Comparison of ENCODE assay signal across 30 mouse cellular contexts in genomic region chr19:30924032-30924431, GRCm38 (mm10).
DNase-seq lines count a peak whose midpoint lies in the region; ATAC-seq and TF ChIP-seq lines count a peak whose summit lies in the region.
"Had no signal": no experiment of that assay in that cellular context is flagged by ENCODE, and none has a peak within 500 bp of the region (broad histone marks: within the 10 kb centered on the region; RNA-seq: fewer than 3 reads in every experiment).

No protein-coding gene starts in this region.

- H3K9ac ChIP-seq in lung, postnatal 0 days (replicated peaks; ENCODE audit: low read depth): no peak overlapping the region
- H3K9ac ChIP-seq in forebrain, embryonic 14.5 days (ENCODE audit: low read length): no peak overlapping the region
- H3K9ac ChIP-seq: embryonic facial prominence, embryonic 12.5 days; forebrain, postnatal 0 days; heart, embryonic 13.5 days; hindbrain, embryonic 15.5 days; intestine, embryonic 15.5 days; limb, embryonic 15.5 days; liver, embryonic 13.5 days; neural tube, embryonic 12.5 days; stomach, embryonic 15.5 days had no signal

- no peak for ATAC-seq in lung, postnatal 0 days
- ATAC-seq in forebrain, embryonic 14.5 days: no peak
- ATAC-seq: forebrain, postnatal 0 days; intestine, embryonic 15.5 days had no signal

- no peak overlapping the region for H3K4me3 ChIP-seq in lung, postnatal 0 days (ENCODE audit: low read depth, low read length)
- H3K4me3 ChIP-seq in forebrain, embryonic 14.5 days (ENCODE audit: low read depth, low read length): no peak overlapping the region
- H3K4me3 ChIP-seq: embryonic facial prominence, embryonic 12.5 days; heart, embryonic 13.5 days; hindbrain, embryonic 10.5 days; hindbrain, embryonic 15.5 days; intestine, embryonic 15.5 days; limb, embryonic 10.5 days; limb, embryonic 15.5 days; liver, embryonic 13.5 days; neural tube, embryonic 12.5 days; stomach, embryonic 15.5 days had no signal

- 34% methylated on average over 1 of the region's 1 CpGs for WGBS in lung, postnatal 0 days
- 97% methylated on average over 1 of the region's 1 CpGs for WGBS in forebrain, embryonic 14.5 days

- no peak for TF ChIP-seq EP300 in lung, postnatal 0 days (IDR thresholded peaks at IDR 0.05)

- no peaks in the 10 kb centered on the region for H3K27me3 ChIP-seq in lung, postnatal 0 days (replicated peaks; ENCODE audit: insufficient read depth, low read length)
- no peaks in the 10 kb centered on the region for H3K27me3 ChIP-seq in forebrain, embryonic 14.5 days (replicated peaks; ENCODE audit: control insufficient read depth, insufficient read depth, low read length)
- H3K27me3 ChIP-seq: embryonic facial prominence, embryonic 12.5 days; heart, embryonic 13.5 days; hindbrain, embryonic 15.5 days; intestine, embryonic 15.5 days; limb, embryonic 15.5 days; liver, embryonic 13.5 days; neural tube, embryonic 12.5 days; stomach, embryonic 15.5 days had no signal

- no peaks in the 10 kb centered on the region for H3K4me1 ChIP-seq in lung, postnatal 0 days (ENCODE audit: insufficient read depth, low read depth, low read length)
- no peaks in the 10 kb centered on the region for H3K4me1 ChIP-seq in forebrain, embryonic 14.5 days (ENCODE audit: control insufficient read depth, insufficient read depth, low read length)
- H3K4me1 ChIP-seq: embryonic facial prominence, embryonic 12.5 days; heart, embryonic 13.5 days; hindbrain, embryonic 10.5 days; hindbrain, embryonic 15.5 days; intestine, embryonic 15.5 days; limb, embryonic 10.5 days; limb, embryonic 15.5 days; liver, embryonic 13.5 days; neural tube, embryonic 12.5 days; stomach, embryonic 15.5 days had no signal

- H3K36me3 ChIP-seq in lung, postnatal 0 days (ENCODE audit: insufficient read depth, low read length): no peaks in the 10 kb centered on the region
- no peaks in the 10 kb centered on the region for H3K36me3 ChIP-seq in forebrain, embryonic 14.5 days (ENCODE audit: control insufficient read depth, insufficient read depth, low read length)
- H3K36me3 ChIP-seq: embryonic facial prominence, embryonic 12.5 days; heart, embryonic 13.5 days; hindbrain, embryonic 10.5 days; hindbrain, embryonic 15.5 days; intestine, embryonic 15.5 days; limb, embryonic 10.5 days; limb, embryonic 15.5 days; liver, embryonic 13.5 days; neural tube, embryonic 12.5 days; stomach, embryonic 15.5 days had no signal

- no peak overlapping the region for H3K27ac ChIP-seq in lung, postnatal 0 days (ENCODE audit: low read length)
- no peak overlapping the region for H3K27ac ChIP-seq in forebrain, embryonic 14.5 days (ENCODE audit: low read depth, low read length)
- H3K27ac ChIP-seq: embryonic facial prominence, embryonic 12.5 days; heart, embryonic 13.5 days; hindbrain, embryonic 10.5 days; hindbrain, embryonic 15.5 days; intestine, embryonic 15.5 days; limb, embryonic 10.5 days; limb, embryonic 15.5 days; liver, embryonic 13.5 days; neural tube, embryonic 12.5 days; stomach, embryonic 15.5 days had no signal

- H3K9me3 ChIP-seq in lung, postnatal 0 days (ENCODE audit: low read length): no peaks in the 10 kb centered on the region
- H3K9me3 ChIP-seq in forebrain, embryonic 14.5 days (replicated peaks; ENCODE audit: control insufficient read depth, low read length): no peaks in the 10 kb centered on the region
- H3K9me3 ChIP-seq: embryonic facial prominence, embryonic 12.5 days; heart, embryonic 13.5 days; hindbrain, embryonic 10.5 days; hindbrain, embryonic 15.5 days; intestine, embryonic 15.5 days; limb, embryonic 10.5 days; limb, embryonic 15.5 days; liver, embryonic 13.5 days; neural tube, embryonic 12.5 days; stomach, embryonic 15.5 days had no signal

- DNase-seq in lung, postnatal 0 days (ENCODE audit: low spot score): peak; percentile 6
- no peak for DNase-seq in lung, postnatal 10 days
- peak; percentile 43 for DNase-seq in Muller cell, postnatal 12 days (ENCODE audit: inconsistent ontology term)
- DNase-seq in fibroblast of lung, adult 2 months (ENCODE audit: low read depth): peak; percentile 49
- DNase-seq in heart, postnatal 4 days: no peak
- no peak for DNase-seq in forebrain, embryonic 14.5 days (ENCODE audit: low spot score)
- no peak for DNase-seq in kidney, postnatal 14 days
- no peak for DNase-seq in cerebellum, postnatal 10 days
- DNase-seq: adrenal gland, postnatal 10 days; cerebellum, adult 8-10 months; cerebellum, postnatal 36 days; embryo, embryonic 11 days; forebrain, postnatal 0 days; heart, postnatal 10 days; kidney, adult 2 months; layer of hippocampus, adult 9-11 months; liver, embryonic 13.5 days; lung, adult 18-20 months; lung, postnatal 14 days; midbrain, embryonic 14.5 days; thymus, postnatal 14 days had no signal

- TF ChIP-seq CTCF in lung, postnatal 0 days (IDR thresholded peaks at IDR 0.05): no peak

- no peak overlapping the region for H3K4me2 ChIP-seq in lung, postnatal 0 days (replicated peaks; ENCODE audit: low read depth, low read length)
- no peak overlapping the region for H3K4me2 ChIP-seq in forebrain, embryonic 14.5 days (ENCODE audit: low read length)
- H3K4me2 ChIP-seq: embryonic facial prominence, embryonic 12.5 days; heart, embryonic 13.5 days; hindbrain, embryonic 15.5 days; intestine, embryonic 15.5 days; limb, embryonic 15.5 days; liver, embryonic 13.5 days; neural tube, embryonic 12.5 days; stomach, embryonic 15.5 days had no signal

Comparison
In these comparisons a context has a peak if more than half of its experiments do, and no peak if none do; other contexts are left out.
1. DNase-seq: peak in lung, postnatal 0 days (single experiment), Muller cell, postnatal 12 days (single experiment) and fibroblast of lung, adult 2 months (single experiment); none in lung, postnatal 10 days (single experiment), heart, postnatal 4 days (single experiment), forebrain, embryonic 14.5 days (single experiment), kidney, postnatal 14 days (single experiment) and cerebellum, postnatal 10 days (0 of 2).